Mouse (Mus musculus): ENCODE measurements around the gene Hivep3. TPM values are rescaled to one million over a fixed set of nuclear protein-coding genes. Genes with fewer than 3 reads are reported as not detected.
A peak's percentile ranks its signal among the peaks of the same experiment; 100 is the strongest.

Gene Hivep3
- polyA plus RNA-seq, 1 experiment from 2014 or later, result 0.64 TPM

- no peaks in the 10 kb centered on the region for H3K9me3 ChIP-seq (replicated peaks)
- DNase-seq (ENCODE audit: low spot score), result no peak
- H3K4me1 ChIP-seq, result peaks cover 16% of the 10 kb centered on the region
- no peaks in the 10 kb centered on the region for H3K36me3 ChIP-seq
- H3K4me3 ChIP-seq, result no peak overlapping the region
- H3K27ac ChIP-seq (replicated peaks), result no peak overlapping the region
- WGBS, result 79% methylated on average over 5 of the region's 5 CpGs
- H3K27me3 ChIP-seq (ENCODE audit: low read depth, poor library complexity, severe bottlenecking), result no peaks in the 10 kb centered on the region
Observed at GRCm38 (mm10) chr4:119893255-119893779, 159.7 kb downstream of the Hivep3 start.

DNA sequence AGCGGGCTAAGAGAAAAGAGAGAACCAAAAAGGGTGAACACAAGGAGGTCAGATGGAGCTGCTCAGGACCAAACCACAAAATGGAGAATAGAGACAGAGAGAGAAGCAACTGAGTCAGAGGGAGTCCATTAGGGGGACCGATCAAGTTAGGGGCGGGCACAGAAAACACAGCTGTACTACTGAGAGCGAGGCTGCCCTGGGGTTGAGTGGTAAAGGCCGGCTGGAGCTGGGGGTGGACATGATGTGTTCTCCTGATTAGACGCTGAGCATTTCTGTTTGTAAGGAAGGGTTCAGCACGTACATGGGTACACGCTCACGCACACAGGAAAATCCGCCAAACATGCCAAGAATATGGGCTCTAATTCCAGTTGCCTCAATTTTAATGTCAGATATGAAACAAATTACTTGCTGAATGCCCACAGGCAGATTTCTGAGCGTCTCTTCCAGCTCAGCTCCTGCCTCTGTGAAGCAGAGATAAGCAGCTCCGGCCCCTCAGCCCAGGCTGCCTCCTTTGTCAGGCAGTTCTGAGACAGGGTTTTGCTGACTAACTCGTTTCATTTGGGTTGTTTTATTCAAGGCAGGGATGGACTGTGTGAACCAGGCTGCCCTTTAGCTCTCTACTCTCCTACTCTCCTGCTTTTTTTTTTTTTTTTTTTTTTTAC lies 161.3 kb downstream of the Hivep3 start:
- Histone ChIP-seq H3K4me1 (0 out of 2 replicates have a peak, but pooled peaks cover 8% of the 10 kb centered on the region), H3K9me3 (replicated peaks) (no peaks in the 10 kb centered on the region), H3K4me3 (no peak overlapping the region), H3K36me3 (no peaks in the 10 kb centered on the region), H3K27ac (replicated peaks) (no peak overlapping the region; the same call in 1 of the 2 replicates), H3K27me3 (ENCODE audit: low read depth, poor library complexity, severe bottlenecking) (no peaks in the 10 kb centered on the region)
- 76% methylated on average over 13 of the region's 13 CpGs for WGBS
- DNase-seq (ENCODE audit: low spot score), result no peak

- Histone ChIP-seq H3K9me3 (replicated peaks) (no peaks in the 10 kb centered on the region), H3K4me1 (0 out of 2 replicates have a peak, but pooled peaks cover 8% of the 10 kb centered on the region), H3K36me3 (no peaks in the 10 kb centered on the region), H3K27ac (replicated peaks) (peak overlapping the region; percentile 49; the same call in 1 of the 2 replicates), H3K27me3 (ENCODE audit: low read depth, poor library complexity, severe bottlenecking) (no peaks in the 10 kb centered on the region), H3K4me3 (no peak overlapping the region)
- 91% methylated on average over 5 of the region's 5 CpGs for WGBS
- no peak for DNase-seq (ENCODE audit: low spot score)
Observed at GRCm38 (mm10) chr4:119895504-119895903, 161.9 kb downstream of the Hivep3 start.

DNA sequence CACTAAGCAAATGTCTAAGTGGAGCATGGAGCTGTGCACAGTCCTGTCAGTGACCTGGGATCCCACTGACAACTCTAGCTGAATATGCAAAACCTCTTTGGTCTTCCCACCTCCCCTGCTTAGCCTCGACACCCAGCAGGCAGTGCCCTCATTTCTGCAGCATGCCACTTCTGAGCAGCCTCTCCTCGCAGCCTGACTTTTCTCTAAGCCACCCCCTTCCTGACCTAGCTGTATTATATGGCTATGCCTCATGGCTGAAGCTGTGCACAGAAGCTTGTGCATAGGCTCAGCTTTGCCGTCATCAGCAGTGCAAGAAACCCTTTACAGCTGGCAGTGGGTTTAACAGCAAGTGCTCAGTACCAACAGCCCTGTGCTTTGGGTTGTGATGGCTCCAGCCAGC lies 163.0 kb downstream of the Hivep3 start:
- Histone ChIP-seq H3K27ac (replicated peaks) (no peak overlapping the region), H3K9me3 (replicated peaks) (no peaks in the 10 kb centered on the region), H3K27me3 (ENCODE audit: low read depth, poor library complexity, severe bottlenecking) (no peaks in the 10 kb centered on the region), H3K4me1 (0 out of 2 replicates have a peak, but pooled peaks cover 10% of the 10 kb centered on the region), H3K4me3 (no peak overlapping the region), H3K36me3 (no peaks in the 10 kb centered on the region)
- no peak for DNase-seq (ENCODE audit: low spot score)
- 66% methylated on average over 3 of the region's 3 CpGs for WGBS

DNA sequence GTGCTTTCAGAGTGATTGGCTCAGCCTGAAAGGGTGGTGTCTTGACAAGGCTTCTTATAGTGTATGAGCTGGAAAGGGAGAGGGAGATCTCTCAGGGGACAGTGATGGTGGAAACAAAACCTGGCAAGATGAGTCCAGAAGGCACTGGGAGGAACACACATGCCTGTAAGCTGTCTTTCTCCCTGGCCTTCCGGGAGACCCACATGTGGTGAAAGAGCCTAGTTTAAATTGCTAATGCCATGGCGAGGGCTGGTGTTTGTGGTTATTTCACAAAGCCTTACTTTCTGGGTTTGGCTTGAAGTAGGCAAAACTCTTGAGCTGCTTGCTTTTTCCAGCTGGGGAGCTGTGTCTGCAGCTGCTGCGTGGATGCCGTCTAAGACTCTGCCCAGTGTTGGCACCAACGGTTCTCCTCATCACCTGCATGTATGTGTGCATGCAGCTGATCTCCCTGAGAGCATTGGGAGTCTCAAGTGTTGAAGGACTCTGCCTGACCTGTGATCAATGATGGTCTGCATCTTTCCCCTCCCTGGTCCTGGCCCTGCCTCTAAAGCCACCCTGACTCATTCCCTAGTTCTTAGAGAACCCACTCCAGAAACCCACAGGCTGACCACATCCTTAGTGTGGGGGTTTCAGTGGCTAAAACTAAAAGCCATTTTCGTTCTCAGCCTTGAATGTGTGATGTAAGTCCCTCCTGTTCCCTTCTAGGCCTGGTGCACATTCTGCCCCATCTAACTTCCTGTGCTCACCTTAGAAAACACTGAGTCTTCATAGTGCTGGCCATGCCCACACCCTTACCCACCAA lies 163.7 kb downstream of the Hivep3 start:
- no peak for DNase-seq (ENCODE audit: low spot score)
- 79% methylated on average over 6 of the region's 6 CpGs for WGBS
- Histone ChIP-seq H3K9me3 (replicated peaks) (no peaks in the 10 kb centered on the region), H3K4me3 (no peak overlapping the region), H3K27me3 (ENCODE audit: low read depth, poor library complexity, severe bottlenecking) (no peaks in the 10 kb centered on the region), H3K36me3 (no peaks in the 10 kb centered on the region), H3K27ac (replicated peaks) (no peak overlapping the region), H3K4me1 (0 out of 2 replicates have a peak, but pooled peaks cover 16% of the 10 kb centered on the region)

DNA sequence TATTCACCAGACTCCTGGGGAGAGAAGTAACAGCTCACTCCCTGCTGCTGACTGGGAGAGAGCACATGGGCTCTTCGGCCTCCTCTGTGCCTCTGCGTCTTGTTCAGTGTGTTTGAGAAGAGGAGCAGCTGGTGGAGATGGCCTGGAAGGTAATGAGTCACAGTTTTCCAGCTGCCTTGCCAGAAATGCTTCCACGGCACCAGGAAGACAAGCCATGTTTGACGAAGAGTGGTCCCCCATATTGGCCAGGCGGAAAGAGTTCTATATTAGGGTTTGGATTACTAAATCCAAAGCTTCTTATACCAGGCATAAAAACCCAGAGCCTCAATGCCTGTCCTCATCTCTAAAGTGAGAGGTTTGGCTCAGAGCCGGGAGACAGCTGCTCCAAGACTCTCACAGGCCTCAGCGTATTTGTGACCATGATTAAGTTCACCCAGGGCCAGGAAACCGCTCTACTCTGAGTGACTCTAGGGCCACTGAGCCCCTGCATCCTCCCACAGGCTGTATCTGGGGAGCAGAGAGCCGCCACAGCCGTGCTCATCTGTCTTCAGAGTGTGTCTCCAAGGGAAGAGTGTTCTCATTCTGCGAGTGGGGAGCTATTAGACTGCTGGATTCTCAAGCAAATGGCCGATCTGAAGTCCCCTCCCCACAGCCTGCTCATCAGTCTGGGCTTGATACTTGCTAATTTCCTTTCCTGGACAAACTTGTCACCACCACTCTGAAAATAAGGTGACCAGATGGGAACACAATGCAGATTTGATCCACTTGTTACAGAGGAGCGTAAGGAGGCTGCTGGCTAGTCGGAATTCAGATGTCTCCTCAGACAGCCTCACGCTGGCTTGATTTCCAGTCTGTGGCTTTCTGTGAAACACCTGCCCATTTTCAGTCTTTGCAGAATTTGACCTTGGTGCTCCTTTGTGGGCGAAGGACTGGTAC lies 168.2 kb downstream of the Hivep3 start:
- H3K36me3 ChIP-seq, result no peaks in the 10 kb centered on the region
- no peaks in the 10 kb centered on the region for H3K9me3 ChIP-seq (replicated peaks)
- H3K4me3 ChIP-seq, result no peak overlapping the region
- peaks cover 22% of the 10 kb centered on the region for H3K4me1 ChIP-seq
- 81% methylated on average over 16 of the region's 16 CpGs for WGBS
- no peak for DNase-seq (ENCODE audit: low spot score)
- H3K27ac ChIP-seq (replicated peaks), result no peak overlapping the region
- H3K27me3 ChIP-seq (ENCODE audit: low read depth, poor library complexity, severe bottlenecking), result peaks cover 10% of the 10 kb centered on the region; the same call in 1 of the 2 replicates

DNA sequence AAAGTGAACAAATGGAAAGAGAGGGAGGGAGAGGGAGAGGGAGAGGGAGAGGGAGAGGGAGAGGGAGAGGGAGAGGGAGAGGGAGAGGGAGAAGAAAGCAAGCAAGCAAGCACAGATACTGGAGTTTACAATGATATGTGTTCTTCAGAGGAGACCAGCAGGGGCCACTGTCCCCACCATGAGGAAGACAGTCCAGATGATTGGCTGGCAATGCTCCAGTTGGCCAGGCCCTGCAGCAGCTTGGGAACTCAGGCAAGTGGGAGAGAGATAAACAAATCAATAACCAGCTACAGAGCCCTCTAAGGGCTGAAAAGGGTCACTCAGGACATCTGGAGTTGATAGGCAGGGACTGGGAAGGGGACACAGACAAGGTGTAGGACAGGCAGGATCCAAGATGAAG lies 169.7 kb downstream of the Hivep3 start:
- Histone ChIP-seq H3K27ac (replicated peaks) (no peak overlapping the region), H3K9me3 (replicated peaks) (no peaks in the 10 kb centered on the region), H3K27me3 (ENCODE audit: low read depth, poor library complexity, severe bottlenecking) (peaks cover 10% of the 10 kb centered on the region; the same call in 1 of the 2 replicates), H3K36me3 (no peaks in the 10 kb centered on the region), H3K4me1 (peaks cover 18% of the 10 kb centered on the region), H3K4me3 (no peak overlapping the region)
- DNase-seq (ENCODE audit: low spot score), result no peak

DNA sequence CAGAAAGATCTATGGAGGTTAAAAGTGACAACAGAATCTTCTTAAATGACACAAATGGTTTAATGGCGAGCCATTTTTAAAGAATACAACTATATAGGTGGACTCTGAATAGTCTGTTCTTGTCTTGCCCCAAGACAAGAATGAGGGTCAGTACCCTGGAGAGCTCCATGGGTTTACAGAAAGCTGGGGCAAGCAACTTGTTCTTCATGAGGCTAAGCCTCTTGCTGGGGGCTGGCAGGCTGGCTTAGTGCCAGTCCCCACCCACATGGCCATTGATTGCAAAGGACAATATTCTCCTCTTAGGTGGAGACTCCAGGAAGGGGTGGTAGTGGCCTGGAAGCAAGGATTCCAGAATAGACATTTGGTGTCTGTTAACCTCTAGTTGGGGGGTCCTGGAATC lies 170.2 kb downstream of the Hivep3 start:
- 63% methylated on average over 1 of the region's 1 CpGs for WGBS
- H3K4me1 ChIP-seq, result peaks cover 18% of the 10 kb centered on the region
- no peak overlapping the region for H3K4me3 ChIP-seq
- H3K27ac ChIP-seq (replicated peaks), result no peak overlapping the region
- no peaks in the 10 kb centered on the region for H3K36me3 ChIP-seq
- DNase-seq (ENCODE audit: low spot score), result no peak
- no peaks in the 10 kb centered on the region for H3K9me3 ChIP-seq (replicated peaks)
- peaks cover 10% of the 10 kb centered on the region; the same call in 1 of the 2 replicates for H3K27me3 ChIP-seq (ENCODE audit: low read depth, poor library complexity, severe bottlenecking)

- Histone ChIP-seq H3K9me3 (replicated peaks) (no peaks in the 10 kb centered on the region), H3K4me3 (no peak overlapping the region), H3K27me3 (ENCODE audit: low read depth, poor library complexity, severe bottlenecking) (peaks cover 10% of the 10 kb centered on the region; the same call in 1 of the 2 replicates), H3K4me1 (peaks cover 18% of the 10 kb centered on the region), H3K36me3 (no peaks in the 10 kb centered on the region), H3K27ac (replicated peaks) (no peak overlapping the region)
- DNase-seq (ENCODE audit: low spot score), result no peak
- 92% methylated on average over 4 of the region's 4 CpGs for WGBS
Observed at GRCm38 (mm10) chr4:119904296-119904695, 170.7 kb downstream of the Hivep3 start.

GRCm38 (mm10) chr4:119907106-119907505 lies 173.5 kb downstream of the Hivep3 start:
- Histone ChIP-seq H3K4me3 (no peak overlapping the region), H3K27me3 (ENCODE audit: low read depth, poor library complexity, severe bottlenecking) (peaks cover 10% of the 10 kb centered on the region; the same call in 1 of the 2 replicates), H3K36me3 (no peaks in the 10 kb centered on the region), H3K9me3 (replicated peaks) (no peaks in the 10 kb centered on the region), H3K27ac (replicated peaks) (no peak overlapping the region), H3K4me1 (peaks cover 11% of the 10 kb centered on the region)
- WGBS, result 88% methylated on average over 4 of the region's 4 CpGs
- DNase-seq (ENCODE audit: low spot score), result no peak

DNA sequence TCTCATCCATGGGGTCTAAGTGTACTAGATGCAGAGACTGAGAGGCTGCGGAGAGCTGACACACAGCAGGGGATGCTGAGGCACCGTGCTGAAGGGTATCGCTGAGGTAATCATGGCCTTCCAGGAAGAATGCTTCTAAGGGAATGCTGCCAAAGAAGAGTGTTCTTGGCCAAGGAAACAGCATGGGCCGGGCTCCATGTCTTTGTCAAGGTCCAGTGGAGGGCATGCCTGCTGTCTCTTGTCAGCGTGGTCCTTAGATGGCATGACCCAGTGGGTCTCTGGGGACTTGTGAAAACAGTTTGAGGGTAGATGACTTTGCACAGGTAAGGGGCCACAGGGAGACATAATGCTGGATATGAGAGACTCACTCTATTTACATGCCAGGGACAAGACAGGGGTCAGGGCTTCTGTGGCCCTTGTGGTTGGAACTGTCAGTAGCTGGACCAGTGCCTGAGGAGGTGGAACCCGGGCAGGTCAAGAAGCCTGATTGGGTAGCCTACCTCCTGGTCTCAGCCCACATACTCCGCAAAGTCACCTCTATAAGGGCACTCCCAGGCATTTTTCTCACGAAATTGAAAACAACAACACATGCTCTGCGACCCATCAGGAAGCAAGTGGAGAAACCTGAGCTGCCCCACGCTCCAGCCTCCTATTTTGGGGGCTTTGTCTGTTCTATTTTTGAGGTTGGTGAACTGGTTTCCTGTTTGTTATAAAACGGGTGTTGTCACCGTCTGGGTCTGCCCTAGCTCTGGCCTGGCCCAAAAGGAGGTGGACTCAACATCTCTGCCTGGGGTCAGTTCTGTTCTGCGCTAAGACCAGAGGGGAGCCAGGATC lies 177.7 kb downstream of the Hivep3 start:
- 84% methylated on average over 13 of the region's 13 CpGs for WGBS
- Histone ChIP-seq H3K9me3 (replicated peaks) (no peaks in the 10 kb centered on the region), H3K36me3 (no peaks in the 10 kb centered on the region), H3K27me3 (ENCODE audit: low read depth, poor library complexity, severe bottlenecking) (no peaks in the 10 kb centered on the region), H3K4me1 (peaks cover 13% of the 10 kb centered on the region), H3K27ac (replicated peaks) (no peak overlapping the region), H3K4me3 (no peak overlapping the region)
- DNase-seq (ENCODE audit: low spot score), result no peak

All from midbrain, embryonic 10.5 days (tissue).